Mouse (Mus musculus) skeletal muscle tissue, adult 2 months (tissue): ENCODE measurements around the gene Adap1.
"Not testable (repeated sequence)": the region's sequence is repeated elsewhere in the genome, so short reads cannot be mapped to it uniquely, and the experiment has no call there.

Experiments used
- DNase-seq: peaks from one replicate; pipeline ENCODE4 v3.0.0-alpha.2; 2012; ENCODE audit warnings: low read depth, low spot score

The Adap1 gene

DNA sequence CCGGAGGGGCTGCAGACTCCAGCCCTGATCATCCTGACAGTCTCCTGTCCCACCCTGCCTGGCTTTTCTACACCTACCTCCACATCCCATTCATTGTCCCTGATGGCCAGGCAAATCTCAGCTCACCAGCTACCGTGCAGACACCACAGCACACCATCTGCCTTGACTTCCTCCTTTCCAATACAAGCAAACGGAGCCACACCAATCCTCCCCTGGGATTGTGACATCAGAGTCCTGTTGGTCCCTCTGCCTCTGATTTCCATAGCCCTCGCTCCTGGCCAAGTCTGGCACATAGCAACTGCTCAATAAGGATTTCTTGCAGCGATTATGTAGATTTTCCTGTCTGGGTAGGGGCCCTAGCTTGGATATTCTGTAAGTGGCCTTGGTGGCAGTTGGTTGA is 25.7 kb upstream of the Adap1 start, which contains the start of gene Cox19:
Gene Cox19 (minus strand): TSS at position 285 of the 400 bp plus-strand sequence.
- no peak for DNase-seq

GRCm38 (mm10) chr5:139349713-139350112 is 24.3 kb upstream of the Adap1 start:
- no peak for DNase-seq

DNA sequence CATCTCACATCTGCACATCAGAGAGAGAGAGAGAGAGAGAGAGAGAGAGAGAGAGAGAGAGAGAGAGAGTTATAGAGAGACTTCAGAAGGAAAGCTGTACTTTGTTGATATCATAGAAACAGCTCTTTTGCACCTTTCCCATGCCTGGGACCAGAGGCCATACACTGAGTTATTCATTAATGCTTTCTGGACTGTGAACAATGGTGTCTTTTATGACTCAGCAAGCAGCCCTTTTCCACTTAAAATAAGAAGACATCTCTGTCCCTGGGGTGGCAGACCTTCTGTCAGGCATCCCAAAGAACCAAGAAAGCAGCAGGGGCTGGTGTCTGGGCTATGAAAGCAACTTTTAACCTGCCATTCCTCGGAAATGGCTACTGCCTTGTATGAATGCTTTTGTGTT is 21.8 kb upstream of the Adap1 start:
- no peak for DNase-seq

DNA sequence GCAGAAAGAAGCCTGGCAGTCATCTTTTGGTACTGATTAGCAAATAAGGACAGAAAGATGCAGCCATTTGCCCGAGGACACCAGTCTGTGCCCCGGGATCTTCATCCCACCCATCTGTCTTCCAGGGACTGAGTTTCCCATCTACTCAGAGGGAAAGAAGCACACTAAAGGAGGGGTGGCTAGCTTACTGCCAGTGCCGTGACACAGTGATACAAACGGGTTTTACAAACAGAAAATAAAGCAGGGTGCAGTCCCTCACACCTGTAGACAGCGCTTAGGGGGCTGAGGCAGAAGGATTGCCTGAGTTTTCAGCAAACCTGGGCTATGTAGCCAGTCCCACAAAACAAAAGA is 19.9 kb upstream of the Adap1 start:
- DNase-seq = no peak

GRCm38 (mm10) chr5:139344687-139345363 is 19.4 kb upstream of the Adap1 start:
- peak; percentile 91 for DNase-seq

- peak; percentile 74 for DNase-seq
Observed at GRCm38 (mm10) chr5:139344021-139344686, 18.7 kb upstream of the Adap1 start.

DNA sequence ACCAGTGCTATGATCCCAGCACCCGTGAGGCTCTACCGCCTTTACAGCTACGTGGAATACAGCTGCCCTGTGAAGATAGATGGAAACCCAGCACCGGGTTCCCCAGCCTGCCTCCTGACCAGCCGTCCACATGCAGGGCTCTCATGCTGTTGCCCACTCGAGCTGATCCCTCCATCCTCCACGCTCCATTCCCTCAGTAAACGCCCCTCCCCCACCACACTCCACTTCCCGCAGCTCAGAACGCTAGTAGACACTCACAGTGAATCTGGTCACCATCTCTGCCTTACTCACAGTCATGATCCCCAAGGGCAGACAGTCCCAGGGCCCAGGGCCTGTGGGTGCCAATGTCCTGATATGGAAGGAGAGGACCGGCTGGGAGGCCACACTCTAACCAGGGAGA is 13.5 kb upstream of the Adap1 start:
- no peak for DNase-seq

DNA sequence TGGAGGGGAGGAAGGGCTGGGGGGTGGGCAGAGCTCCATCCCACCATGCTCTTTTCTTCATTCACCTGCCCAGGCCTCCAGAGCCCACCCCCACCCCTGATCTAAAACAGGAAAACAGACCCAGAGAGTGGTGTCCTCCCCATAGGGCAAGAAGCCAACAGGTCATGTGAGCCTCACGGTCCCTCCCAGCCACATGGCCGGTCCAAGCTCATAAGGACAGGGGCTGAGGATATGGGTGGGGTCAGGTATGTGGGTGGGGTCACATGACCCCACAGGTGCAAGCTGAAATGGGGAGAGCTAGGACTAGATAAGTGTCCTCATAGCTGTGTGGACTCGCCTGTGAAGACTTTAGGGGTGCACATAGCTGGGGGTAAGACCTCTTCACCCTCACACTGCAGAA is 13.0 kb upstream of the Adap1 start:
- DNase-seq = no peak

- DNase-seq = peak; percentile 56
Observed at GRCm38 (mm10) chr5:139337826-139338370, 12.5 kb upstream of the Adap1 start.

DNA sequence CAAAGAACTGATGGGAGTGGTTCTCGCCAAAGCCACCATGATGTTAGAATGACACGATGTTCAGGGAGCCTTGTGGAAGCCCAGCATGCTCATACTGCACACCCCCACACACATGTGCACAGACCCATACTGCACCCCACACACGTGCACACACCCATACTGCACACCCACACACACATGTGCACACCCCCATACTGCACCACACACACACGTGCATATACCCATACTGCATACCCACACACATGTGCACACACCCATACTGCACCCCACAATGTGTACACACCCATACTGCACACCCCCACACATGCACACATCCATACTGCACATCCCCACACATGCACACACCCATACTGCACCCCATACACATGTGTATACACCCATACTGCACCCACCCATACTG is 10.2 kb upstream of the Adap1 start:
- DNase-seq = no peak

- DNase-seq = not testable (repeated sequence)
Observed at GRCm38 (mm10) chr5:139334394-139334793, 9.0 kb upstream of the Adap1 start.

DNA sequence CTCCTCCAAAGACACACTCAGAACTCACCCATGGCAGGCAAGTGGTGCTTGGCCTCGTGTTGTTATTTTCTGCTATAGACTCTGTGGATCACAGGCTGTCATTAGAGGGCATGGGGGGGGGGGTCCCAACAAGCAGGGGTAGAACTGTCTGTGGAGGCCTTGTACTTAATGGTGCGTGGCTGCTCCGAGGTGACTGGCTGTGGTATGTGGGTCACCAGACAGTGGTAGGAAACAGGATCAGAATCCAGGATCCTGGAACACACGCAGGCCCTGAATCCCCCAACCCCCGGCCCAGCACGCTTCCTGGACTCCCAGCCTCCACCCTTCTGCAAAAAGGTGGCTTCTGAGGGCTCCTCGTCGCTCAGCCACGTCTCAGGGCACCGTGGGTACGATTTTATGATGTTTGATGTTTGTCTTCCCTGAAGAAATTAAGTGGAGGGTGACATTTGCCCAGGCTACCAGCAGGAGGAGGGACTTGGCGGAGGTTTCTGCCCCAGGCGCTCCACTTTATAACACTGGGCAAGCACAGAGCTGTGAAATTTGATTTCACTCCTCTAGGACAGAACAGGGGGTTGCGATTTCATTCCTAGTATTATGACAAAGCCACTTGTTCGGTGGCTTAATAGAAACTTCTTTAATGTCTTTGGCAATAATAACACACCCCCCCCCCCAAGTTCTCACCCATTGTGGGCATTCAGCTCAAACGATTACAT is 8.0 kb upstream of the Adap1 start:
- no peak for DNase-seq

- no peak for DNase-seq
Observed at GRCm38 (mm10) chr5:139332590-139333272, 7.3 kb upstream of the Adap1 start.

GRCm38 (mm10) chr5:139331742-139332141 is 6.3 kb upstream of the Adap1 start:
- peak; percentile 77 for DNase-seq

GRCm38 (mm10) chr5:139330766-139331165 is 5.3 kb upstream of the Adap1 start:
- DNase-seq = no peak

DNA sequence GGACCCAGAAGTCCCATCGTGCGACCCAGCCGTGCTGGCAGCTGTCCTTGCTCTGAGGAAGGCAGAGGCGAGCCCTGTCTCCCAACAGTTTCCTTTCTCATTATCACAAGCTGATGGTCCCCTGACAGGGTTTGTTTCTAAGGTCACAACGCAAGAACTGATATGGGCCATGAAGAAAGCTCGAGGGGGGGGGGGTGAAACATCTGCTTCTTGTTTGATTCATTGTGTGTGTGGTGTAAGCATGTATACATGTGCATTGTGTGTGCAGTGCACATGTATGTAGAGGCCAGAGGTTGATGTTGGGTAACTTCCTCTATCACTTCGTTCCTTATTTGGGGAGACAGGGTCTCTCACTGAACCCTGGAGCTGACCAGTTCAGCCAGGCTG is 2.2 kb upstream of the Adap1 start:
- DNase-seq = no peak

DNA sequence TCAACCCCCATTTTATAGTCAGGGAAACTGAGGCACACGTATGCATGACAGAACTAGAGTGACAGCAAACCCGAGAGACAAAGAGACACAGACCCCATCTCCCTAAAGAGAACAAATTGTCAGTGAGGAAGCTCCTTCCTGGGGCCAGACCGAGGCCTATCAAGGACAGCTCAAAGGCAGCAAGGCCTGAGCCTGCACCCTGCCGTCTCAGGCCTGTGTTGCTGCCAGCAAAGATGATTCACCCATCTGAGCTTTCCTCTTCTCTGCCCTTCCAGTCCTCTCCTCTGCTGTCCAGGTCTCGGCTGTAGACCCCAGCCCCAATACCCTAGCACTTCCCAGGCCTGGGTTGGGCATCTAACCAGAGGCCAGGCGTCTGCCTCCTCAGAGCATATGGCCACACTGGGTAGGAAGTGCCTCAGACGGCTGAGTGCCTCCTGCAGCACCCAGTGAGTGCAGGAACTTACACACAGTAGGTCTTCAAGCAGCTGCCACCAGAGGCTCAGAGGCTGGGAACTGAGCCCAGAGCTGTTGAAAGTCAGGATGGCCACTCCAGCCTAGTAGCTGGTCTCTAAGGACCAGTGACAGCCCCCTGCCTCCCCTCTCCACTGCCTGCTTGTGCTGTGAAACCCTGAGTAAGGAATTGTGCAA is 1.7 kb upstream of the Adap1 start:
- no peak for DNase-seq

DNA sequence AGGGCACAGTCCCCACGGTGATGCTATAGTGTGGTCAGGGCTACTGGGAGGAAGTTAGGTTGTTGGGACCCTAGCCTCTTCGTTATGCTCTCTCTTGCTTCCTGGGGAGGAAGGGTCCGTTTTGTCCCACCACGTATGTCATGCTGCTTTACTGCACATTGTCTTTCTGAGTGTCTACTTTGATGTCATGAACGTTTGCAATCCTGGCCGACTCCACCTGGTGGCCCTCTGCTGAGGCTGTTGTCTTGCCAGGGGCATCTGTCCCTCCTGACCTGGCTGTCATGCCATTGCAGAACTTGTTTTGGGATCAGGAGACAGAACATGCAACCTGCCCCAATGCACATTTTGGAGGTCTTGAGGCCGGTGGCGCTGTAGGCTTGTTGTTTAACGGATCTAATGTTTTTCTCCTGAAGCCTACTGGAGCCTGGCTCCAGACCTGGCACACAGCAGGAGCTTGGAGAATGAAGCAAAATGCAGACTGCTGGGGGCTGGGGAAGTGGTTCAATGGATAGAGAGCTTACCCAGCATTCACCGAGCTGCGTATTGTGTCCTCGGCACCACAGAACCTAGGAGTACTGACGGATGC is 782 bp upstream of the Adap1 start:
- DNase-seq = no peak

DNA sequence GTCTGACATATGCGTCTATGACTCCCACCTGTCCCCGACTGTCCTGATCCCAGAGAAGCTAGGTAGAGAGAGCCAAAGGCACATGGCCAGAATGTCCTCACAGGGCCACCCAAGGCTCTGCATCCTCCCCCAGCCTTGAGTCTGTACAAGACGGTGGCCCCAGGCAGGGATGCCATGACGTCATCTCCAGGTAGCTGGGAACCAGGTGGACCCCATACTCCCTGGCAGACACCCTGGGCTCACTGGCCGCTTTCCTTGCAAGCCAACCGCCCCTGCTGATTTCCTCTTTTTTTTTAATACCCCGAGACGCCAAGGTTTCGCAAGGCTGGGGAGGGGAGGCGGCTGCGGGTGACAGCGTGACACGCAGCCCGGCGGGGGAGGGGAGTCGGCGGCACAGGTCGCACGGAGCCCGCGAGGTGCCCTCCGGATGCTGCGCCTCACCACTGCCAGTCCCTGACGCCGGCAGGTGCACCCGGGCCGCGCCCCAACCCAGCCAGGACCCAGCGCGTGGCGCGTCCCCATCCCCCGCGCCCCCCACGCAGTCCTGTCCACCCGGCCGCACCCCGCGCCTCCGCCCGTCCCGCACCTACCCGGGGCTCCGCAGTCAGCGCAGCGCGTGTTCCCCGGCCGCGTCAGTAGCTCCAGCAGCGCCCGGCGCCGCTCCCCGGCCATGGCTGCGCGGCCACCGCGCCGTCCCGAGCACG is 579 bp downstream of the Adap1 start:
- DNase-seq = no peak

DNA sequence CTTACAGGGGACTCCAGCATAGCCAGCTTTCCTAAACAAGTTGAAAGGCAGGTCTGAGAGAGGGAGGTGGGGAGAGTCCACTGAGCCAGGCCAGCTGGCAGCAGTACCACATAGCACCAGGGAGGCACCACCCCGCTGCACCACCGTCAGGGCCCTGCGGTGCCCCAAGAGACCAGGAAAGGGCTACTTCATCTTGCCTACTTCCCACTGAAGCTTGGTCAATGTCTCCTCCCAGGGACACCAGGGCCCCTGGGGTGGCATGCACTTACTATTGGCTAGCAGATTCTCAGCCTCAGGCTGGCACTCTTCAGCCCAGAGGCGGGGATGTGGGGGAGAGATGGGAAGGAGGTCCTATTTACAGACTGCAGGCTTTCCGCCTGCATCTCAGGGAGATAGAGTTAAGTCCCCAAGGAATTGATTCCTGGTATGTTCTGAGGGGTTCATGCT is 1.4 kb downstream of the Adap1 start:
- no peak for DNase-seq
